Mouse (Mus musculus) adrenal gland, postnatal 14 days (tissue): ENCODE measurements at regions not wholly inside any gene's neighbourhood (a gene's known extent, or its start where the extent isn't known, plus 50 kb on each side); places are given as distances from the start of the nearest gene placed in this dataset.

Source experiments
- DNase-seq: peaks from one replicate; pipeline ENCODE4 v3.0.0; 2021; ENCODE audit warnings: mixed read lengths

DNA sequence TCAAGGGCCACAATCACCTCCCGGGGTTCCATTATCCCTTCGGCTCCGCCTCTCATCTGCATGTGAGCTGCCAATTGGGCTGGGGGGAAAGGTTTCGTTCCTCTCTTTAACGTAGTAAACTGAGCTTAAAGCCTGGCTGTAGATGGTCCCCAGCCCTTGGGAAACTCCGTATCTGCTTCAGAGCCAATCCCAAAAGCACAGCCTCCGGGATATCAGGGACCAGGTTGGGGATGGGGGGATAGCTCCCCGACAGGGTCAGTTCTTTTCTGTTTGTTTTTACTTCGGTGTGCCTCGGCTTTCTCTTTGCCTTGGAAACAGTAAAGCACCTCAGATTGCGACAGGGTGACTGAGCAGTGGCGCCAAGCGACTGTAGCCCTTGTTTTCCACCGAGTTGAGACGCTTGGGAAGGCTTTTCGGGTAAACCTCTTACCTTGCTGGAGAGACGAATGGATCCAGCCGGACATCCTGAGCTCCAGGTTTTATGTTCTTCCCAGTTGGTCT lies 64.5 kb downstream of the Tfap2c start:
- DNase-seq, result peak; percentile 51

DNA sequence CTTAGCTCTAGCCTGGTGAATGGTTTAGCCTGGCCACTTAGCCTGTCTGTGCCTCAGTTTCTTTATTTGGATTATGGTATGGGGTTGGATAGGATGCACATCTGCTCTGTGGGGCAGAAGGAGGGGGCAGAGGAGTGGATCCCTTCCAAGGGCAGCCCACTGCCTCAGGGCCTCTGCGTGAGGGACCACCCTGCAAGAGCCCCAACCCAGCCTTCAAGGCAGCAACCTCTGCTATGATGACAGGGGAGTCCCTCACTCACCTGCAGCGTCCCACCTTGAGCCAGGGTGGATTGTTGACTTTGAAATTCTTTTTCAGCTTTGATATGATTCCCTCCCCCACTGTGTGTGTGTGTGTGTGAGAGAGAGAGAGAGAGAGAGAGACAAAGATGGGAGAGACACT lies 65.8 kb downstream of the Tfap2c start:
- no peak for DNase-seq

DNA sequence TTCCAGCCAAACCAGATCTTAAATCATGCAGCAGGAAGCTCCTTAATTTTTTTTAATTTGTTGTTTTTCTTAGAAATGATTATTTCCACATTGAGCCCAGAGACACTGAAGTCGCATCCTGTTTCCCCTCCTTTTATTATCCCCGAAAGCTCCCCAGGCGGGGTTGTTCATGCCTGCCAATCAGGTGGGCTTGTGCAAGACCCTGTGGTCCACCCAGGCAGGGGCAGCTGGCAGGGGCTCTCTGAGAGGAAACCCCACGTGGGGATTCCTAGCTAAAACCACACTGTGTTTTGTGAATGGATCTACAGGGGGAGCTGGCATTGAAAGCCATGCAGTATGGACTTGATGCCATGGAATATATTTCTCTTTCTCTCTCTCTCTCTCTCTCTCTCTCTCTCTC lies 66.2 kb downstream of the Tfap2c start:
- DNase-seq, result no peak

DNA sequence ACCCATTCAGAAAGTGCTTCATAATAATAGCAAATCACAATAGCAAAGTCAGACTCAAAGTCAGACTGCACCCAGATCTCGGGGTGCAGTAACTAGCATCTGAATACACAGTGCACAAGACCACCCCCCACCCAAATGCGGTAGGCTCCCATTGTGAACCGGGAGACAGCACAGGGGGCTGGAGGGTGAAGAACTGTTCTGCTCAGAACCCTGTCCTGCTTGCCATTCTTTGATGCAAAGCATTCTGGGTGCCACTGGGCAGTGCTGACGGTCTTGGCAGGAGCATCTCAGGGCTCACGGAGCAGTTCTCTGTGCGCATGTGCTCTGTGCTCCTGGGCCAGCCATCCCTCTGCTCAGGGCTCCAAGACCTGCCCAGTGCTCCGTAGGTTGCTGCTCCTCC lies 69.8 kb downstream of the Tfap2c start:
- DNase-seq, result no peak

DNA sequence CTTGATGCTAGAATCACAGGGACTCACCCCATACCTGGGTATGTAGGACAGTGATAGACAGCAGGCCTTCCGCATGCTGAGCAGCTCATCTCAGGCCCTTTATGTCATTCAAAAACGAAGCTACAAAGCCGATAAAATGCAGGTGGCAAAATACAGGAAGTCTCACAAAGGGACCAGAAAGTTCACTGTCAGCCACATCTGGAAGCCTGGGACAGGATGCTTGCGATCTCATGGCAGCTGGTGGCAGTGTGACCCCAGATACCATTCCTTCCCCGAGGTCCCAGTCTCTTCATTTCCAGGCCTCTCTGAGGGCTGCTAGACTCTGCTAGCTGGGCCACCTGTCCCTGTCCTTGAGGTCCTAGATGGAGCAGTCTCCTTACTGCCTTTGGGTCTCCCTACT lies 70.6 kb downstream of the Tfap2c start:
- DNase-seq, result no peak

DNA sequence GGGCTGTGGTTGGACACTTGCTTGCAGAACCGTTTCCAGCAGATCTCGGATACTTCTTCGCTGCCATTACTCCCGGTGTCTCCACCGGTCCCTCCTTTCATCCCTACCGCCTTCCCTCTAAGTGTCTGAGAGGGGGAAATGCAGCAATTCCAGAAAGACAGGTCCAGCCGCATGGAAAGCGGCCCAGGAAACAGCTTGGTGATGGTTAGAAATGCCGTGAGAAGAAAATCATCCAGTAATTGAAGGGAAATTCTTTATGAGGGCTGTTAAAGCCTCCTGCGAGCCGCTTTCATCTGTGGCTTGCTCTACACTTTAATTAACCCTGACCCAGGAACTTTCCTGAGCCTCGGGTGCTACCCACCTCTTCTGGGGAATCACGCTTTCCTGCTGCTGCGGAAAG lies 74.3 kb downstream of the Tfap2c start:
- DNase-seq, result no peak

DNA sequence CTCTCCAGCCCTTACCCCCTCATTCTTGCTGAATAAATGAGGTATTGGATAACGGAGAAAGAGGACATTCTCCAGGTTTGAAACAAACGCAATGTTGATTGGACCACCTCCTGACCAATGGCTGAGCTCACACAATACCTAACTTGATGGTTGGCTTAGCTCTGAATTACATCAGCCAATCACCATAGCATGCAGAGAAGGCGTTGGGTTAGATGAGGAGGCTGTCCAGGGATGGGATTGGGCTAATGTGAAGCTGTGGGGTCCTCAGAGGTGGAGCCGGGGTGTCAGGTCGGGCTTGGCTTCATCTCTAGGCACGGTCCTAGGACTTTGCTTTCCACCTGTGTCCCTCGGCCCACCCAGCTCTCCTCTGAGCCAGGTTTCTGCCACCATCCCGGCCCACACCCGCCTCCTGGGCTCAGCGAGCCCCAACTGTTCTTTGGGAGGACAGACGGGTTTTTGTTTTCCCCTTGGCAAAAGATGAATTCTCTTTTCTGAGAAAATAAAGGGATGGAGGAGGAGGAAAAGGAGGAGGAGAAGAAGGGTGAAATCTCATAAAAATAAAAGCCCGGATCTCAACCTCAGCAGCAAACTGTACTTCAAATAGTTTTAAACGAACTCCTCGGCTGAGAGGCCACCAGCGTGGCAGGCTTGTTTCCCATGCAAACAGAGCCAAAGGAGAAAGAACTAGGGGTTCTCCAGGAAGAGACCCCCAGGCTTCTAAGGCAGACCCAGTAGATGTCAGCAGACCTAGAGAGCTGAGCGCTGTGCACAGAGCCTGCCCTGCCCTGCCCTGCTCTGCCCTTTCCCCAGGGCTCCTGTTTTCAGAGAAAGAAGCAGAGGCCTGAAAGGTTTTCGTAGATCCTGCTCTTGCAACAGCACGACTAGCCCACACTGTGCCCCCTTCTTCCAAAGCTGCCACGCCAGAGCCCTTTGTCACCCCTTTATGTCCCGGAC lies 78.2 kb downstream of the Tfap2c start:
- DNase-seq, result no peak

DNA sequence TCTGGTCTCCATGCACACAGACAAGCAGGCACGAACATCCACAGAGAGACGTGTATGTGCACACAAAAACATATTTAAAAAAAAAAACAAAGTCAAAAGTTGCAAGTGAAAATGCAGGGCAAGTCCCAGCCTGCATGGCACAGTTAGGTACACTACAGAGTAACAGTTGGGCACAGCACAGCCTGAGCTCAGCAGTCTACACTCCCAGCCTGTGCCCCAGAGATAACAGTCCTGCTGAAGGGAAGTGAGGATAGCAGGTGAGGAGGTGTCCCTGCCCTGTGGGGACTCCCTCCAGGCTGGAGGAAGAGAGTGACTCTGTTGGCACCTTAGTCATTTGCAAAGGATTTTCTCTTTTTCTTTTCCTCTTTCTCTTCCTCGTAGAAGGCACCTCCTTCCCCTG lies 80.9 kb downstream of the Tfap2c start:
- DNase-seq, result no peak

DNA sequence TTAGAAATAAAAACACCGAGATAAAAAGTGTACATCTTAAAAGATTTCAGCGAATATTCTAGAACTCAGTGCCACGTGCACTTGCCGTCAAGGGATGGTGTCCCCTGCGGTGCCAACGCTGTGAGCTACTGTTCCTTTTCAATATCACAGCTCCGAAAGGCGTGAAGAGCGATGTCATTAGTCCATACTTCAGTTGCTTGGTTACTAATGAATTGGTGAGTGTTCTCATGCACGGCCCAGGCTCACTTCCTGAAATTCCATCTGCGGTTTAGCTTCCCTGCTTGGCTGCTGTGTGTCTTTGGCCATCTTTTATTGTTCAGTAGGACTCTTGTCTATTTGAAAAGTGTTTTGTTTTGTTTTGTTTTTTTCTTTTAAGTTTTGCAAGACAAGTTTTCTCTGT lies 93.2 kb downstream of the Tfap2c start:
- no peak for DNase-seq

DNA sequence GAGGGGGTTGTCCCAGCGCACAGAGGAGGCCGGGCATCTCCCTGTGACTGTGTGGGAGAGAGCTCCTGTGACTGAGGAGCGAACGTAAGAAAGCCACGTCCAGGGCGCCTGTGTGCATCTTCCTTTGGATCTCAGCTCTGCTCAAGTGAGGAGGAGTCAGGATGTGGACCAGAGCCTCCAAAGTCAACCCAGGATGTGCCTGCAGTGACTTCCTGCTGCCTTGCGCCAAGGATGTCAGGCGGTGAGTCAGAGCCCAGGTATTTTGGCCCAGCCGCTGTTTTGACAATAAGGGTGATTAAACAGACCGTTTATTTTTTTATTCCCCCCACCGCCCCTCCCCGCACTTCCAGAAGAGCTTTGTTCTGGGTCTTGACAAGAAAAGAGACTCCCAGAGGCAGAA lies 94.5 kb downstream of the Tfap2c start:
- DNase-seq, result peak; percentile 60

DNA sequence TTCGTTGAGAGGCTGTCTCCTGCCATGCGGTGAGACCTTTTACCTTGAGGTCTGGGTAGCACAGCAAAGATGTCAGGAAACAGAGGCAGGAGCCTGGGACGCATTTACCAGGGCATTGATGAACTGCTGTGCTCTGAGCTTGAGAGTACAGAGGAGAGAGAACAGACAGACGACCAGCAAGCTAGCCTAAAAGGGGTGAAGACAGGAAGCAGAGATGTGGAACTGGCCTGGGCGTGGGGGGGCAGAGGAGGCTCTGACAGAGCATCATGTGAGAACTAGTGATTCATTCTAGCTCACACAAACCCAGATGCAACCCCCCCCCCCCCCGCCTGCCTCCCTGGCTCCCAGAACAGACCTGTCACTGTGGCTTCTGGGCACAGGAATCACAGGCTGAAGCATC lies 95.1 kb downstream of the Tfap2c start:
- no peak for DNase-seq

DNA sequence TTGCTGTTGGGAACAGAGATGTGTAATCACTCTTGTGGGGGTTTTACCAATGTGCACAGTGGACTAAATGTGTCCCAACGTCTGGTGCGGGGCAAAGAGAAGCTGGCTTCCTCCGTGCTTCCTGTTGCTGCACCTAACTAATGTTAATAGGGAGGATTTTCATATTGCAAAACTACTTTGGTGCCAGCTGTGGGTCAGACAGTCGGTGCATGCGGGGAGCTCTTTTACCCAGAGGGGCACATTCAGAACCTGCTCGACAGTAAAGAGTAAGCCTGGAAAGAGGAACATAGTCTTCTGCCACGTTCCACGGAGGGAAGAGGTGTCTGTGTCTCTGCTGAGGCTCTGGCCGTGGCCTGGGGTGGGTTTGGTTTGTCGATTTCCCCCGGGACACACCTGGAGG lies 98.7 kb downstream of the Tfap2c start:
- DNase-seq, result no peak

DNA sequence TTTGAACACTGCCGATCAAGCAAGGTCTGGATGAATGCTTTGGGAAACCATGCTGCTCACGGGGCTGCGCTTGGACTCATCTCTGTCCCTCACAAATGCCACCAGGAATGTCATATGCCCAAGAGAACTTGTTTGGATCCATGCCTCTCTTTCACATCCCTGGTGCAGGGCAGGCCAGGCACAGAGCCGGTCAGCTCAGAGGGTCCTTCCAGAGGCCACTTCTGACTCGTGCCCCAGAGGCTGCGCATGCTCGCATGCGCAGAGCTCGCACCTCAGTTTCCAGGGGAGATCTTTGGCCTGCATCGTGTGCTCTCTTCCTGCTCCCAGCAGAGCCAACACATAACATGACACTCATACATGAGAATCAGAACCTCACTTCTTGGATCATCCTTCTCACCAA lies 111.1 kb downstream of the Tfap2c start:
- no peak for DNase-seq

DNA sequence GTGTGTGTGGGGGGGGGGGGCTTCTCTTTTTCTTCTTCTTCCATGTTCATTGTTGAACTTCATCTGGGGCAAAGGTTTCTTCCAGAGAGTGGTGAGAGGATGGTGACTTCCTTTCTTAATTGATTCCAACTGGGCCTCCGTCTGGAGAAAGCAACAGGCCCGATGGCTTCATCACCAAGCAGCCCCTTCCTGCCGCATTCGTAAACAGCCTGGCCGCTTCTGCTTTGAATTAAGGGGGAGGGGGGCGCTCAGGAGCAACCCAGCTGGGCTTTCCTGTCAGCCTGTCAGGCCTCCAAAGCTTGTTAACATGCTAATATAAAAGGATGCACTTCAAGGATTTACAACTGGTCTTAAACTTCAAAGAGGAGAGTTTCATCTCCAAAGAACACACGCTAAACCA lies 111.5 kb downstream of the Tfap2c start:
- DNase-seq, result no peak

DNA sequence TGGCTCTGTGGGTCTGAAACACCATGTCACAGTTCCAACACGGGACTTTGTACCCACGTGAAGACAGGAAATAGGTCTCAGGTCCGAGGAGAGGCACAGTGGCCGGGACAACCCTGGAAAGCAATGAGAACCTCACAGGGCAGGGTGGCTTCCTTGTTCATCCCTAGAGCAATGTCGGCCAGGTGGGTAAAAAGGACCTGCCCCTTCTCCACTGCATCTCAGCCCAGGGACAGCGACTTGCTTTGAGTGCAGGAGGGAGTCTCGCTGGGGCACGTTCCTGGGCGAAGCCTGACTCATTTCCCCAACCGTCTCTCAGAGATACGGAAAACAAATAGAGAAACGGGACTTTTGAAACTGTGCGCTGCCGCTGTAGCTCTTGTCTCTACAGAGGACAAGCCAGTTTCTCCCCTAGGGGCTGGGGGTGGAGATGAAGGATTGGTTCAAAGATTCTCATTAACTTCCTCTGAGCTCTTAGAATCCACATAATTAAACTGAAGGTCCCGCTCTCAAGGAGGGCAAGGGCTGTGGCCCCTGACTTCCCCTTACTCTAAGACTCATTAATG lies 112.1 kb downstream of the Tfap2c start:
- DNase-seq, result no peak

DNA sequence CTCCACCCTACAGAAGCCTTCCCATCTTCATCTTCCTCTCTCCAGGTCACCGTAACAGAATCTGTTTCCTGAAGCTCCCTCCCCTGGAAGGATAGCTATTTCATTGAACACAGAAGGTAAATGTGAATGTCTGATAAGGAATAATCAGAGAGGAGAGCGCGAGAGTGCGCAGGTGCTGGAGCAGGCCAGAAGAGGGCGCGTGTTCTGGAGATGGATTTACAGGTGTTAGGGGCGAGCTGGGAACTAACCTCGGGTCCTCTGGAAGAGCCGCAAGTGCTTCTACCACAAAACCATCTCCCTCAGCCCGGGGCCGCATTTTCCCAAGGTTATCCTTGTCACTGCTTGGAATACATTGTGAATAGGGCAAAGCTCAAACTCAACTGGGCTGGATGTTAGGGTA lies 112.8 kb downstream of the Tfap2c start:
- DNase-seq, result no peak

DNA sequence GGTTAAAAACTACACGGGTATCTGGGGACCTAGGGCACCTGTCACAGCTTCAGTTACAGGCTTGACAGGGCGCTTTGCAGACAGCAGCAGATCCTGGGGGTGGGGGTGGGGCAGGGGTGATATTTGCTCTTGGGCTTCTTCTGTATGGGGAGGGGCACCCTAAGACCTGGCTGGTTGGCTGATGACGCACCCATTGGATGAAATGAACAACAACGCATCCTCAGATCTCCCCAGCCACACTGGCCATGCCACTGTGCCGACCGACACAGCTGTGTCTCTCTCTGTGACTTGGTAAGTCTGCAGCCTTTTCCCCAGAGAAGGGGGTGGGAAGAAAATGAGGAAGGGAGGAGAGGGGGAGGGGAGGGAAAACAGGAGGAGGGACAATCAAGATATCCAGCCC lies 114.3 kb downstream of the Tfap2c start:
- DNase-seq, result no peak

DNA sequence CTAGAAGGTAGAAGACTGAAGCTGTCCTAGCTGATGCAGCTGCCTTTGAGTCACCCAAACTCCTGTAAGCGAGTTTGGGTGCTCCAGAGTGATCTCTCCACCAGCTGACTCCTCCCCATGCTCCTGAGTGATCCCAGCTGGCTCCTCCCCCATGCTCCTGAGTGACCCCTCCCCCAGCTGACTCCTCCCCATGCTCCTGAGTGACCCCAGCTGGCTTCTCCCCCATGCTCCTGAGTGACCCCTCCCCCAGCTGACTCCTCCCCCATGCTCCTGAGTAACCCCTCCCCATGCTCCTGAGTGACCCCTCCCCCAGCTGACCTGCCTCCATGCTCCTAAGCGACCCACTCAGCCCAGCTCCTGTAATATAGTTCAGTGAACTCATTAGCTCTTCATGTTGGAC lies 123.7 kb downstream of the Tfap2c start:
- DNase-seq, result no peak

DNA sequence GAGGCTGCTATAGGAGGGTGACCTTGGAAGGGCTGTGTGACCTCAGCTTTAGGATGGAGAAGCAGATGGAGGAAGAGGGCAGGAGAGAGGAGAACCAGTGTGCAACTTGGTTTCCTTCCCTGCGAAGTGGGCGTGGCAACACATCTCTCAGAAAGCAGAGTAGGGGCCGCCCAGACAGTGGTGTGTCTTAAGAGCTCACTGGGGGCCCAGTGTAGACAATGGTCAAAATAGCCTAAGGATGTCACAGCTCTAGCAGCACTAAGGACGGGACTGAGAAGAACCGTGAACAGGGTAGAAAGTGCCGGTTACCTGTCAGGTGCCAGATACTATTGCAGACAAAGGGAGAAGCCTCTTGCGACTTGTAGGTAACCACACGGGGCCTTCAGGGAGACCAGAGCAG lies 125.2 kb downstream of the Tfap2c start:
- no peak for DNase-seq

DNA sequence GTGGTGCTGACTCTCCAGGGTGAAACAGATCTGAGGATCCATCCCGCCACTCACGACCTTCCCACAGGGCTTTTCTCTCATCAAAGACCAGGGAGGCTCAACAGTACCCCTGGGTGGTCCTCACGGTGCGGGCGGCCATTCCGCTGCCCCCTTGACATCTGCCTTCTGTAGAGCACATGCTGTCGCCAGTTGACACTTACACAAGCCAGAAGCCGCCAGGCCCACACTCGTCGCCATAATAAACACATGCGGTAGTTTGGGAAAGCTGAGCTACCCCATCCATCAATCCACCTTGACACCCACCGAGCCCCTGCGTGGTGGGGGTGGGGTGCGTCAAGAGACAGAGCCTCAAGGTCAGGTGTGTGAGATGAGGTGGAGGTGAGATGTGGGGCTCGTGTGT lies 125.7 kb downstream of the Tfap2c start:
- DNase-seq, result no peak

DNA sequence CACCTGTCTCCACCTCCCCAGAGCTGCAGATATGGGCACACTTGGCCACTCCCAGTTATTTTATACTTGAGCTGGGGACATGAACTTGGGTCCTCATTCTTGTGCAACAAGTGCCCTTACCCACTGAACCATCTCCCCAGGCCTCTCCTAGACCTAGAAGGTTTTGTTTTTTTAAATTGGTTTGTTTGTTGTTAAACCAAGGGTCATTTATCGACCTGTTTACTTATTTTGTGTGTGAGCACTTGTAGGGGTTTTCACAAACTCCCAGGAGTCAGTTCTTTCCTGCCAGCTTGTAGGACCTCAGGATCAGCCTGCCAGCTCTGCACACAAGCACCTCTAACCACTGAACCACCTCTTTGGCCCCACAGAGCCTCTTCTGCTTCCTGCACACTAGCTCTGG lies 140.8 kb downstream of the Tfap2c start:
- no peak for DNase-seq

DNA sequence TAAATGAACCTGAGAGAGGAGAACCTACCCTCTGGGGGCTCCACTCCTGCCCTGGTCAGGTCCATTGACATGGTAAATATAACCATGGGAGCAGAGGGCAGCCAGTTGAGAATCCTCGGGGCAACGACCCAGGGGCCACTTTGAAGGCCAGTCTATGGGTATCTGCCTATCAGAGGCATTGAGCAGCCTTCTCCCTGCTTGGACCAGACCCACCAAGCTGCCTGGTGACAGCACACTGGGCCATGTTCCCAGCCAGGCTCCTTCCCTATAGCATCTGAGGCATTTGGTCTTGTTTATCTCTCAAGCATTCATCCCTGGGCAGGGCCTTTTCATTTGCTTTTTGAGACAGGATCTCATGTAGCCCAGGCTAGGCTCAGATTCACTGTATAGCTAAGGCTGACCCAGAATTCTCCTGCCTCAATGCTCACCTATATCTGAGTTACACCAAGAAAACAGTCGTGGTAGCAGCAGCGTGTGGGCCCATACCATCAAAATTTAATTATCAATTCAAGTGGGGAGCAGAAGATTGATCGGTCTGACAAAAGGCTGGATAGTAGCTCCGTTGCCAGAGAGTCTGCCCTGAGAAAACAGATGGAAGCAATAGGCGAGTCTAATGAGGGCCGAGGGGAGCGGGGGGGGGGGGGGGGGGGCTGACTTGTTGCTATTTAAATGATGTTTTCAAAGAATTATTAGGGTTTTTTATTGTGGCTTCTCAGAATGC lies 141.7 kb downstream of the Tfap2c start:
- no peak for DNase-seq

DNA sequence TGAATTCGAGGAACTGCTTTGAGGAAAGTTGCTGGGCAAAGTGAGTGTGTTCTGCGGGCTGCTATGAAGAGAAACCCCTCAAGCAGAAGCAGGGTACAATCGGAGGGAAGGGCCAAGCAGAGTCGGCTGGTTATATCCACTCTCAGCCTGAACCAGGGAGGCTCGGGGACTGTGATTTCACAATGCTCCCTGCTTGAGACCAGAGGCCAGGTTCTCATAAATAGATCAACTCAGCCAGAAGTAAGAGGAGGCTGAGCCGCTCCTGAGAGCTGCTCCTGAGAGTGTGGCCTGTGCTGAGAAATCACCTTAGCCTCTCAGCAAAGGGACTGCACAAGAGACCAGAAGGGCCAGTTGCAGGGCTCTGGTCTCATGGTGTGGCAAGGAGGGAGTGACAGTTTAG lies 149.6 kb downstream of the Tfap2c start:
- no peak for DNase-seq
